In the genomic region with DNA sequence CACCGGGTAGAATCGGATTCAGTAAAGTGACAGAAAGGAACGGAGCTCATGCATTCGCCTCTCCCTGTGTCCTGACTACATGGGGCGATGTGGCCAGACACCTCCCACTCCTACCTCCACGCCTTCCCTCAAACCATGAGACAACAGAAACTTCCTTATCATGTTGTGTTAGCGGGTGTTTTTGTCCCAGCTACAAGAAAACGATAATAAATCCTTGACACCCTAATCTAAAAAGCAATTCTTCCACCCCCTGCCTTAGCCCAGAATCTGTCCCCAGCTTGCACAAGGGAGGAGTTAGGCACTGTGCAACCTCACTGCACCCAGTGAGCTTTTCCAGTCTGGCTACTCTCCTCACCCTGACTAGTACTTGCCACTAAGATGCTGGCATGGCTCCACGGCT, we compare ENCODE assay signal across 13 mouse cellular contexts.
A peak's percentile ranks its signal among the peaks of the same experiment; 100 is the strongest.
DNase-seq lines count a peak whose midpoint lies in the region; ATAC-seq and TF ChIP-seq lines count a peak whose summit lies in the region.
"Had no signal": no experiment of that assay in that cellular context is flagged by ENCODE, and none has a peak within 500 bp of the region (broad histone marks: within the 10 kb centered on the region; RNA-seq: fewer than 3 reads in every experiment).

No protein-coding gene starts in this region.

- H3K36me3 ChIP-seq in heart, embryonic 14.5 days (ENCODE audit: control insufficient read depth, insufficient read depth, low read length), result no peaks in the 10 kb centered on the region
- H3K36me3 ChIP-seq in CH12.LX (replicated peaks in 1 of 2; ENCODE audit: control insufficient read depth in 1 of 2, insufficient read depth in 1 of 2, low read length in 1 of 2), result peaks cover 0 to 5% of the 10 kb centered on the region in 2 experiments
- H3K36me3 ChIP-seq in liver, embryonic 13.5 days, result no peaks in the 10 kb centered on the region

- no peak for TF ChIP-seq CTCF in CH12.LX (conservative IDR thresholded peaks at IDR 0.05 in 1 of 2, IDR thresholded peaks at IDR 0.05 in 1 of 2; ENCODE audit: low read depth in 2 of 2, low read length in 2 of 2)

- no peak overlapping the region for H3K27ac ChIP-seq in heart, embryonic 14.5 days (replicated peaks in 1 of 2; ENCODE audit: control insufficient read depth in 1 of 2, insufficient read depth in 1 of 2, low read depth in 2 of 2, low read length in 2 of 2)
- peak overlapping the region; percentile 83 for H3K27ac ChIP-seq in CH12.LX (ENCODE audit: insufficient read depth, low read depth)
- no peak overlapping the region for H3K27ac ChIP-seq in liver, embryonic 13.5 days

- peaks cover 9 to 13% of the 10 kb centered on the region in 2 experiments for H3K4me1 ChIP-seq in heart, embryonic 14.5 days (ENCODE audit: control insufficient read depth in 2 of 2, insufficient read depth in 2 of 2, low read length in 2 of 2)
- peaks cover 32 to 38% of the 10 kb centered on the region in 2 experiments for H3K4me1 ChIP-seq in CH12.LX (ENCODE audit: control insufficient read depth in 1 of 2, insufficient read depth in 2 of 2)
- peaks cover 51% of the 10 kb centered on the region for H3K4me1 ChIP-seq in liver, embryonic 13.5 days (replicated peaks)

- no peak overlapping the region for H3K4me2 ChIP-seq in heart, embryonic 14.5 days (ENCODE audit: low read length)
- peak overlapping the region; percentile 58; the same call in 1 of the 2 replicates for H3K4me2 ChIP-seq in CH12.LX (ENCODE audit: insufficient read depth, low read depth, poor library complexity, severe bottlenecking)
- H3K4me2 ChIP-seq in liver, embryonic 13.5 days, result 0 out of 2 replicates have a peak overlapping the region, but pooled peaks have one; percentile 1

- TF ChIP-seq POLR2A in CH12.LX (IDR thresholded peaks at IDR 0.05; ENCODE audit: low read depth, low read length), result no peak

- H3K79me2 ChIP-seq in CH12.LX (replicated peaks; ENCODE audit: control insufficient read depth, extremely low read depth, insufficient read depth, poor library complexity, severe bottlenecking), result no peaks in the 10 kb centered on the region

- TF ChIP-seq RAD21 in CH12.LX (IDR thresholded peaks at IDR 0.05; ENCODE audit: low read depth, low read length), result no peak

- no peak overlapping the region for H3K4me3 ChIP-seq in heart, embryonic 14.5 days (ENCODE audit: control insufficient read depth in 1 of 2, insufficient read depth in 1 of 2, low read depth in 1 of 2, low read length in 2 of 2)
- peak overlapping the region in 1 of 3 experiments; percentile 7 for H3K4me3 ChIP-seq in CH12.LX (replicated peaks in 1 of 3; ENCODE audit: low read depth in 2 of 3, low read length in 2 of 3, poor library complexity in 1 of 3)
- no peak overlapping the region for H3K4me3 ChIP-seq in liver, embryonic 13.5 days (replicated peaks)

- TF ChIP-seq EP300 in CH12.LX (IDR thresholded peaks at IDR 0.05; ENCODE audit: low read length), result no peak

- in situ Hi-C loops in CH12.LX (cut with MboI; ENCODE audit: low pct_ligation_motif_present, low pct_unique_long_range_greater_than_20kb, low sequenced_read_pairs), result no loop called here

- no peaks in the 10 kb centered on the region for H3K27me3 ChIP-seq in heart, embryonic 14.5 days (ENCODE audit: control insufficient read depth, insufficient read depth, low read length)
- no peaks in the 10 kb centered on the region for H3K27me3 ChIP-seq in CH12.LX (replicated peaks)
- H3K27me3 ChIP-seq in liver, embryonic 13.5 days, result peaks cover 37% of the 10 kb centered on the region

- dilution Hi-C loops in CH12.LX (cut with MboI; ENCODE audit: extremely low pct_ligation_motif_present, extremely low pct_unique_long_range_greater_than_20kb, low sequenced_read_pairs), result no loop called here

- DNase-seq in heart, postnatal 25 days (ENCODE audit: low spot score), result no peak
- DNase-seq in CH12.LX (ENCODE audit: extremely low read depth), result no peak
- peak; percentile 93 for DNase-seq in MEL-GATA-1-ER (ENCODE audit: extremely low read depth, low read depth)
- DNase-seq in liver, embryonic 13.5 days, result peak; percentile 39
- DNase-seq in cerebellum, adult 8-10 months, result no peak
- no peak for DNase-seq in layer of hippocampus, postnatal 25 days (ENCODE audit: extremely low spot score in 1 of 2, low spot score in 1 of 2)
- DNase-seq in gastrocnemius, adult 18-20 months (ENCODE audit: low spot score), result no peak
- DNase-seq: adrenal gland, postnatal 36 days; cerebellum, adult 11 months; embryo, embryonic 11 days; kidney, adult 11 months; midbrain, embryonic 14.5 days had no signal

- no peak overlapping the region for H3K9ac ChIP-seq in heart, embryonic 14.5 days (ENCODE audit: low read length)
- H3K9ac ChIP-seq in CH12.LX (ENCODE audit: insufficient read depth, low read depth), result peak overlapping the region; percentile 45; the same call in 1 of the 2 replicates
- no peak overlapping the region for H3K9ac ChIP-seq in liver, embryonic 13.5 days

- peak; percentile 42; the same call in 1 of the 2 replicates for ATAC-seq in heart, embryonic 14.5 days (ENCODE audit: insufficient number of reproducible peaks, insufficient read depth, low FRiP score, low read depth)
- peak; percentile 81 for ATAC-seq in liver, embryonic 13.5 days (ENCODE audit: low read depth)

- H3K9me3 ChIP-seq in heart, embryonic 14.5 days (ENCODE audit: control insufficient read depth, low read length), result no peaks in the 10 kb centered on the region
- no peaks in the 10 kb centered on the region for H3K9me3 ChIP-seq in CH12.LX (replicated peaks; ENCODE audit: low read length)
- no peaks in the 10 kb centered on the region for H3K9me3 ChIP-seq in liver, embryonic 13.5 days (replicated peaks)

- 50% methylated on average over 9 of the region's 9 CpGs for WGBS in heart, embryonic 14.5 days
- 24% methylated on average over 9 of the region's 9 CpGs for WGBS in liver, embryonic 13.5 days (ENCODE audit: insufficient replicate concordance)

- intact Hi-C loops in heart, postnatal 25 days (cut with DNase I), result no loop called here

TF ChIP-seq in CH12.LX, 34 proteins besides CTCF, POLR2A, EP300 and RAD21:
- TF ChIP-seq ZMIZ1 (IDR thresholded peaks at IDR 0.05; ENCODE audit: low read depth, low read length), result no peak
- no peak for TF ChIP-seq PAX5 (IDR thresholded peaks at IDR 0.05; ENCODE audit: low read length)
- no peak for TF ChIP-seq MAX (IDR thresholded peaks at IDR 0.05; ENCODE audit: low read length)
- TF ChIP-seq HCFC1 (IDR thresholded peaks at IDR 0.05; ENCODE audit: low read depth, low read length), result no peak
- no peak for TF ChIP-seq UBTF (IDR thresholded peaks at IDR 0.05; ENCODE audit: low read depth, low read length)
- TF ChIP-seq NRF1 (IDR thresholded peaks at IDR 0.05; ENCODE audit: low read depth, low read length), result no peak

Comparison
In these comparisons a context has a peak if more than half of its experiments do, and no peak if none do; other contexts are left out.
1. DNase-seq: peak in MEL-GATA-1-ER (single experiment) and liver, embryonic 13.5 days (single experiment); none in heart, postnatal 25 days (single experiment), CH12.LX (single experiment), cerebellum, adult 8-10 months (single experiment), layer of hippocampus, postnatal 25 days (0 of 2) and gastrocnemius, adult 18-20 months (single experiment).